Mouse (Mus musculus) erythroblast, embryonic 14.5 days (primary cell): ENCODE data around the gene C130026I21Rik.
"Not testable (repeated sequence)": the region's sequence is repeated elsewhere in the genome, so short reads cannot be mapped to it uniquely, and the experiment has no call there.

ENCODE experiments used
- GATA1 ChIP-seq: IDR thresholded peaks from 2 replicates; pipeline ENCODE4 v1.6.1; 2012; ENCODE audit warnings: low read length, inconsistent platforms, mixed read lengths
- TAL1 ChIP-seq: IDR thresholded peaks from 3 replicates; pipeline ENCODE4 v1.6.1; 2012; ENCODE audit warnings: low read length, inconsistent platforms, mixed read lengths

DNA sequence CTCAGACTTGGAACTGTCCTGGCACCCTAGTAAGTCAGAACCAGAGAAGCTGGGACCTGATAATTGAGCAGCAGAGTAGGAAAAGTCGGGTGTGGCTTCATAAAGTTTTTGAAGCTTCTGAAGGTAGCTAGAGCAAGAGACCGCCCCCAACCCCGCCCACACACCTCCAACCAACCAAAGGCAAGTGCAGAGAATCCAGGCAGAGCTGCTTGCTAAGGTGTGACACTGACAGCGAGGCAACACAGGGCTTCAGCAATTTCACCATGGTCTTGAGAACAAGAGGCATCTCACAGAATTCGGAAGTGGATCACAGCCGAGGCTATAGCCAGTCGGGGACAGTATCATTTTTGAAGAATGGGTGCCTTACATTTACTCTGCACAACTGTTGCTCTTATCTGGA, 160.6 kb downstream of the C130026I21Rik start, which contains the start of gene A530032D15Rik:
- not testable (repeated sequence) for TF ChIP-seq TAL1, GATA1
